Comparison of ENCODE assay signal across 8 mouse cellular contexts in the genomic region with DNA sequence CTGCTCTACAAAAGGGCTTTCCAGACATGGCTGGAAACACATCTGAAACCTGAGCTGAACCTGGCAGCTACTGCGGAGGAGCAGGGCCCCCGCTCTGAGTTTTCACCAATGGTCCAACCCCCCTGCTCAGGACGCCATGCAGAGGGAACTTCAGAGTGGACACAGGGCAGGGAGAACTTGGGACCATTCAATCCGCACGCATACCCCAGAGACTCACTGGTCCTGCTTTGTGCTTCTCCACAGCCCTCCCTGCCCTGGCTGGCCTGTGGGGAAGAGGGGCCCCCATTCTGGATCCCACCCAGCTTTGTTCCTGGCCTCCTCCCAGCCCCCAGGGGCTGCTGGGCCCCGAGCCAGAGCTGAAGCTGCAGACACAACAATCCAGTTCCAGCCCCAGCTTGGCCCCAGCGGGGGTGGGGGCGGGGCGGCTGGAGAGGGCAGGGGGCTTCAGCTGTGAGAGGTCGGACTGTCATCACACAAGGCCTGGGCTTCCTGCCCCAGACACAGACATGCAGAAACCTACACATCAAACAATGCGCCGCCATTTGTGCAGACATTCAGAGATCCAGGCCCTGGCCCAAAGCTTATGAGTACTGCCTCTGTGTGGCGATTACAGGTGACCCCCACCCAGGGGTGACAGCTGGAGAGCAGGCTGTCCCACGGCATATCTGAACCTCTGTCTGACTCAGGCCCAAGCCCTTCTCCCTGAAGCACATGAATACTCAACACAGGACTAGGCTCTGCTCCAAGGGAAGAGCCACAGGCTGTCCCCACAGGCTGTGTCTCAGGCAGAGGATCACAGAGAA. TPM values are rescaled to one million over a fixed set of nuclear protein-coding genes. Genes with fewer than 3 reads are reported as not detected.
DNase-seq lines count a peak whose midpoint lies in the region; ATAC-seq and TF ChIP-seq lines count a peak whose summit lies in the region.

No protein-coding gene starts in this region.

- intact Hi-C loops in gastrocnemius, adult 2 months (cut with DNase I) = no loop called here

- peak; percentile 22; the same call in 1 of the 2 replicates for ATAC-seq in intestine, postnatal 0 days

- TF ChIP-seq CTCF in gastrocnemius, adult 2 months (IDR thresholded peaks at IDR 0.05) = no peak
- no peak for TF ChIP-seq CTCF in intestine, postnatal 0 days (IDR thresholded peaks at IDR 0.05; ENCODE audit: low read depth)

- no peaks in the 10 kb centered on the region for H3K4me1 ChIP-seq in intestine, postnatal 0 days (replicated peaks; ENCODE audit: control insufficient read depth, insufficient read depth, low read length)

- 53% methylated on average over 14 of the region's 14 CpGs for WGBS in intestine, postnatal 0 days

- no peaks in the 10 kb centered on the region for H3K36me3 ChIP-seq in intestine, postnatal 0 days (ENCODE audit: control insufficient read depth, insufficient read depth)

- peak overlapping the region; percentile 6; the same call in 1 of the 2 replicates for H3K4me2 ChIP-seq in intestine, postnatal 0 days (replicated peaks; ENCODE audit: low read depth)

- no peaks in the 10 kb centered on the region for H3K27me3 ChIP-seq in intestine, postnatal 0 days (replicated peaks; ENCODE audit: control insufficient read depth, insufficient read depth, low read length)

- peak; percentile 61 for DNase-seq in gastrocnemius, adult 2 months
- DNase-seq in gastrocnemius, adult 18-20 months (ENCODE audit: low spot score) = no peak
- peak; percentile 78 to 81 for DNase-seq in cerebellum, postnatal 14 days
- peak; percentile 56 to 68 for DNase-seq in heart, adult 18-20 months
- peak; percentile 66 for DNase-seq in neural tube, embryonic 10.5 days (ENCODE audit: extremely low spot score, low spot score)
- DNase-seq in thymus, adult 18-20 months = no peak
- DNase-seq in urinary bladder, adult 18-20 months (ENCODE audit: low spot score in 2 of 2) = no peak

- no peak overlapping the region for H3K9ac ChIP-seq in intestine, postnatal 0 days (ENCODE audit: low read depth, low read length)

- peak overlapping the region; percentile 54; the same call in 1 of the 2 replicates for H3K27ac ChIP-seq in gastrocnemius, adult 2 months
- H3K27ac ChIP-seq in intestine, postnatal 0 days (ENCODE audit: low read depth, low read length) = peak overlapping the region; percentile 2

- H3K4me3 ChIP-seq in gastrocnemius, adult 2 months = no peak overlapping the region
- H3K4me3 ChIP-seq in intestine, postnatal 0 days (ENCODE audit: low read depth, low read length) = no peak overlapping the region

- H3K9me3 ChIP-seq in intestine, postnatal 0 days (ENCODE audit: control insufficient read depth) = no peaks in the 10 kb centered on the region

RNA-seq across cellular contexts. Expression of a gene that starts 10.8 kb away (rescaled TPM):
- 1 to 10 TPM; 1.5 to 4.7 TPM for total RNA-seq in gastrocnemius, adult 2 months (2021)
- 1 to 10 TPM; 1.1 to 2.3 TPM for total RNA-seq in gastrocnemius, adult 18-20 months (2021)
- 1 to 10 TPM; 1.6 to 2.5 TPM for total RNA-seq in heart, adult 18-20 months (2021)
- polyA plus RNA-seq in intestine, postnatal 0 days (2015; fragmentation: Nextera tagmentation; extraction: Ambion mirVana) = 117 and 138 TPM in 2 replicates

RNA-seq across cellular contexts. Expression of a gene that starts 34.3 kb away (rescaled TPM):
- 10 to 100 TPM; 20.0 to 23.7 TPM for total RNA-seq in gastrocnemius, adult 2 months (2021)
- total RNA-seq in gastrocnemius, adult 18-20 months (2021) = 10 to 100 TPM; 16.2 to 21.1 TPM
- total RNA-seq in heart, adult 18-20 months (2021) = 10 to 100 TPM; 14.3 to 17.3 TPM
- 10.9 and 11.7 TPM in 2 replicates for polyA plus RNA-seq in intestine, postnatal 0 days (2015; fragmentation: Nextera tagmentation; extraction: Ambion mirVana)

RNA-seq across cellular contexts. Expression of a gene that starts 39.3 kb away (rescaled TPM):
- total RNA-seq in gastrocnemius, adult 2 months (2021) = 1 to 10 TPM; 1.7 to 2.0 TPM
- total RNA-seq in gastrocnemius, adult 18-20 months (2021) = 1 to 10 TPM; 2.0 to 2.5 TPM
- 1 to 10 TPM; 4.1 to 4.3 TPM for total RNA-seq in heart, adult 18-20 months (2021)
- 1.3 and 1.5 TPM in 2 replicates for polyA plus RNA-seq in intestine, postnatal 0 days (2015; fragmentation: Nextera tagmentation; extraction: Ambion mirVana)

RNA-seq across cellular contexts. Expression of a gene that starts 57.1 kb away (rescaled TPM):
- 10 to 100 TPM; 13.1 to 16.5 TPM for total RNA-seq in gastrocnemius, adult 2 months (2021)
- total RNA-seq in gastrocnemius, adult 18-20 months (2021) = 10 to 100 TPM; 12.9 to 16.2 TPM
- total RNA-seq in heart, adult 18-20 months (2021) = 10 to 100 TPM; 13.4 to 14.5 TPM
- 103 TPM in 2 replicates for polyA plus RNA-seq in intestine, postnatal 0 days (2015; fragmentation: Nextera tagmentation; extraction: Ambion mirVana)

Comparison
In these comparisons a context has a peak if more than half of its experiments do, and no peak if none do; other contexts are left out.
1. DNase-seq: peak in gastrocnemius, adult 2 months (single experiment), cerebellum, postnatal 14 days (2 of 2), heart, adult 18-20 months (2 of 2) and neural tube, embryonic 10.5 days (single experiment); none in gastrocnemius, adult 18-20 months (single experiment), thymus, adult 18-20 months (0 of 2) and urinary bladder, adult 18-20 months (0 of 2).